ENCODE assay signal across 8 mouse cellular contexts in the genomic region with DNA sequence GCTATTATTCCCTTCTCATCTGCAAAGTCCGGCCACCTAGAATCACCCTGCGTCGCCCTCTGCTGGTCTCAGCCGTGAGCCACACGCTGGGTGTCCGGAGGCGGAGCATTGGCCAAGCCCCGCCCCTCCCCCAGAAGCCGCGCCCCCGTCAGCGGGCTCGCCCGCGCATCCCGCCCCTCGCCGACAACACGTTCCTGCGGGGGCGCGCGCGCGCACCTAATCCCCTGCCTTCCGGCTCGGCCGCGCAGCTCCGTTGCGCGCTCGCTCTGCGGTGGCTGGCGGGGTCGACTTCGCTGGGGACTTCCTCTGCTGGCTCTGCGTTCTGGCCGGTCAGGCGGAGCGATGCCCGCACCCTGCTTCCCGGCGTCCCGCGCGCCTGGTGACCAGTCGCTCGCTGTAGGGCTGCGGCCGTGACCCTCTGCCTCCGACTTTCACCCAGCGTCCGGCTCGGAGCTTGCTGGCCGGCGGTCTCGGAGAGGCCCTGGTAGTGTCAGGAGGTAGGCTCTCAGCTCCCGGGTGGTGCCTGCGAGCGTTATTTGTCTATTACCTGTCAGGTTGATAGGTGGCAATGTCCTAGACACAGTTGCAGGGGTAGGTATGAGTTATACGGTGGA. TPM values are rescaled to one million over a fixed set of nuclear protein-coding genes. Genes with fewer than 3 reads are reported as not detected.
DNase-seq lines count a peak whose midpoint lies in the region; ATAC-seq and TF ChIP-seq lines count a peak whose summit lies in the region.

A gene (plus strand): TSS at position 186 of the 614 bp plus-strand sequence.

- H3K9ac ChIP-seq in MEL (ENCODE audit: control insufficient read depth, low read depth, low read length, poor library complexity, severe bottlenecking): peak within 1 kb of the TSS; percentile 92
- peak within 1 kb of the TSS; percentile 76 for H3K9ac ChIP-seq in lung, postnatal 0 days (replicated peaks; ENCODE audit: low read depth)

- no peak for TF ChIP-seq EP300 in MEL (IDR thresholded peaks at IDR 0.05; ENCODE audit: low read depth in 1 of 2, low read length in 2 of 2)
- TF ChIP-seq EP300 in lung, postnatal 0 days (IDR thresholded peaks at IDR 0.05): no peak

- no peaks in the 10 kb centered on the region; a peak in 1 of 4 replicates for H3K36me3 ChIP-seq in MEL (ENCODE audit: control insufficient read depth in 1 of 2, insufficient read depth in 2 of 2, low read length in 2 of 2)
- H3K36me3 ChIP-seq in hindbrain, embryonic 10.5 days: peaks cover 6% of the 10 kb centered on the region; the same call in 1 of the 2 replicates
- H3K36me3 ChIP-seq in lung, postnatal 0 days (ENCODE audit: insufficient read depth, low read length): no peaks in the 10 kb centered on the region

- ATAC-seq in lung, postnatal 0 days: peak; percentile 95

- H3K79me2 ChIP-seq in MEL (ENCODE audit: control insufficient read depth, insufficient read depth, low read length, poor library complexity): peaks cover 3% of the 10 kb centered on the region; the same call in 1 of the 2 replicates

- peak within 1 kb of the TSS; percentile 47 for H3K27ac ChIP-seq in MEL (ENCODE audit: control insufficient read depth, low read depth, low read length)
- H3K27ac ChIP-seq in cerebellum, adult 2 months (ENCODE audit: insufficient read depth, low read length): peak within 1 kb of the TSS; percentile 36
- H3K27ac ChIP-seq in hindbrain, embryonic 10.5 days: peak within 1 kb of the TSS; percentile 92
- peak within 1 kb of the TSS; percentile 97 for H3K27ac ChIP-seq in lung, postnatal 0 days (ENCODE audit: low read length)

- no peaks in the 10 kb centered on the region for H3K27me3 ChIP-seq in MEL (ENCODE audit: control insufficient read depth in 1 of 2, insufficient read depth in 2 of 2, low read length in 2 of 2)
- no peaks in the 10 kb centered on the region for H3K27me3 ChIP-seq in cerebellum, adult 2 months (ENCODE audit: control insufficient read depth, insufficient read depth, low read length)
- no peaks in the 10 kb centered on the region for H3K27me3 ChIP-seq in hindbrain, embryonic 10.5 days (ENCODE audit: insufficient read depth, poor library complexity, severe bottlenecking)
- no peaks in the 10 kb centered on the region for H3K27me3 ChIP-seq in lung, postnatal 0 days (replicated peaks; ENCODE audit: insufficient read depth, low read length)

- DNase-seq in MEL (ENCODE audit: low read depth, low spot score): peak; percentile 92
- peak; percentile 93 to 95 for DNase-seq in cerebellum, adult 2 months
- DNase-seq in forelimb bud, embryonic 11.5 days (ENCODE audit: low read depth, low spot score): peak; percentile 89
- peak; percentile 93 for DNase-seq in hindbrain, embryonic 10.5 days (ENCODE audit: low spot score)
- DNase-seq in layer of hippocampus, adult 9-11 months: peak; percentile 90
- DNase-seq in lung, postnatal 0 days (ENCODE audit: low spot score): peak; percentile 94
- peak; percentile 91 for DNase-seq in ovary, postnatal 14 days (ENCODE audit: low spot score)
- DNase-seq in thymus, postnatal 14 days: peak; percentile 96

- H3K9me3 ChIP-seq in MEL (replicated peaks; ENCODE audit: insufficient read depth, low read length): no peaks in the 10 kb centered on the region
- H3K9me3 ChIP-seq in hindbrain, embryonic 10.5 days: no peaks in the 10 kb centered on the region
- no peaks in the 10 kb centered on the region for H3K9me3 ChIP-seq in lung, postnatal 0 days (ENCODE audit: low read length)

- peak; percentile 36 for TF ChIP-seq RAD21 in MEL (IDR thresholded peaks at IDR 0.05; ENCODE audit: low read depth, low read length)

- TF ChIP-seq CTCF in MEL (IDR thresholded peaks at IDR 0.05 in 2 of 3, conservative IDR thresholded peaks at IDR 0.05 in 1 of 3; ENCODE audit: control insufficient read depth in 1 of 3, insufficient read depth in 1 of 3, low read depth in 2 of 3, low read length in 3 of 3, poor library complexity in 1 of 3, severe bottlenecking in 1 of 3): peak; percentile 36 to 86 (median 69); a peak in 5 of 6 replicates
- peak; percentile 73 for TF ChIP-seq CTCF in cerebellum, adult 2 months (IDR thresholded peaks at IDR 0.05; ENCODE audit: borderline replicate concordance, insufficient read depth, low read depth, low read length)
- peak; percentile 85 for TF ChIP-seq CTCF in lung, postnatal 0 days (IDR thresholded peaks at IDR 0.05)

- H3K4me3 ChIP-seq in MEL (ENCODE audit: control insufficient read depth in 1 of 2, insufficient read depth in 1 of 2, low read depth in 2 of 2, low read length in 2 of 2): peak within 1 kb of the TSS; percentile 94 to 97
- peak within 1 kb of the TSS; percentile 68 for H3K4me3 ChIP-seq in cerebellum, adult 2 months (replicated peaks; ENCODE audit: insufficient read depth, low read depth, low read length)
- peak within 1 kb of the TSS; percentile 74 for H3K4me3 ChIP-seq in hindbrain, embryonic 10.5 days
- peak within 1 kb of the TSS; percentile 94 for H3K4me3 ChIP-seq in lung, postnatal 0 days (ENCODE audit: low read depth, low read length)

- peak within 1 kb of the TSS; percentile 67 for H3K4me2 ChIP-seq in lung, postnatal 0 days (replicated peaks; ENCODE audit: low read depth, low read length)

- H3K4me1 ChIP-seq in MEL (ENCODE audit: control insufficient read depth in 1 of 2, insufficient read depth in 2 of 2, low read length in 2 of 2): no peaks in the 10 kb centered on the region; a peak in 1 of 4 replicates
- H3K4me1 ChIP-seq in cerebellum, adult 2 months (ENCODE audit: control insufficient read depth, insufficient read depth, low read length): no peaks in the 10 kb centered on the region; the same call in 1 of the 2 replicates
- peaks cover 8% of the 10 kb centered on the region for H3K4me1 ChIP-seq in hindbrain, embryonic 10.5 days (replicated peaks)
- no peaks in the 10 kb centered on the region for H3K4me1 ChIP-seq in lung, postnatal 0 days (ENCODE audit: insufficient read depth, low read depth, low read length)

- peak; percentile 72 to 80; a peak in 2 of 4 replicates for TF ChIP-seq POLR2A in MEL (IDR thresholded peaks at IDR 0.05; ENCODE audit: control insufficient read depth in 1 of 2, insufficient read depth in 1 of 2, low read depth in 1 of 2, low read length in 2 of 2, poor library complexity in 1 of 2)
- peak; percentile 90 for TF ChIP-seq POLR2A in cerebellum, adult 2 months (IDR thresholded peaks at IDR 0.05; ENCODE audit: borderline replicate concordance, insufficient read depth, low read length)

- WGBS in cerebellum, adult 2 months: under 1% methylated on average over 62 of the region's 62 CpGs
- under 1% methylated on average over 62 of the region's 62 CpGs for whole genome bisulfite sequencing in hindbrain, embryonic 10.5 days
- under 1% methylated on average over 60 of the region's 62 CpGs for WGBS in lung, postnatal 0 days

TF ChIP-seq in MEL, 35 proteins besides CTCF, POLR2A, EP300 and RAD21 (continues in another document):
- TF ChIP-seq BHLHE40 (IDR thresholded peaks at IDR 0.05; ENCODE audit: borderline replicate concordance, low read depth, low read length) (no peak), USF2 (IDR thresholded peaks at IDR 0.05; ENCODE audit: borderline replicate concordance in 1 of 2, insufficient read depth in 1 of 2, low read depth in 1 of 2, low read length in 2 of 2) (no peak), USF1 (IDR thresholded peaks at IDR 0.05; ENCODE audit: low read depth, low read length) (no peak), MAX (IDR thresholded peaks at IDR 0.05; ENCODE audit: low read length) (no peak), NELFE (IDR thresholded peaks at IDR 0.05; ENCODE audit: low read depth, low read length) (peak; percentile 67), ZMIZ1 (IDR thresholded peaks at IDR 0.05; ENCODE audit: low read depth, low read length) (0 out of 2 replicates have a peak, but pooled peaks have one; percentile 40), SIN3A (IDR thresholded peaks at IDR 0.05; ENCODE audit: low read length) (no peak; the same call in 1 of the 2 replicates), HCFC1 (IDR thresholded peaks at IDR 0.05; ENCODE audit: low read depth, low read length) (peak; percentile 34), TAL1 (IDR thresholded peaks at IDR 0.05; ENCODE audit: low read length) (no peak), KAT2A (conservative IDR thresholded peaks at IDR 0.05; ENCODE audit: low read depth, low read length) (no peak), MAFK (IDR thresholded peaks at IDR 0.05; ENCODE audit: borderline replicate concordance, low read depth, low read length) (no peak), NRF1 (IDR thresholded peaks at IDR 0.05; ENCODE audit: insufficient read depth, low read depth, low read length, poor library complexity, severe bottlenecking) (peak; percentile 66), SMC3 (IDR thresholded peaks at IDR 0.05; ENCODE audit: low read depth, low read length) (peak; percentile 55), CHD1 (IDR thresholded peaks at IDR 0.05; ENCODE audit: low read depth, low read length) (no peak), MAZ (IDR thresholded peaks at IDR 0.05; ENCODE audit: low read depth, low read length) (no peak), MEF2A (IDR thresholded peaks at IDR 0.05; ENCODE audit: extremely low read depth, insufficient replicate concordance, low read depth, low read length, poor library complexity, severe bottlenecking) (no peak), MYB (IDR thresholded peaks at IDR 0.05; ENCODE audit: low read depth, low read length) (no peak), POLR2AphosphoS5 (IDR thresholded peaks at IDR 0.05; ENCODE audit: borderline replicate concordance, low read depth, low read length) (no peak), ELF1 (IDR thresholded peaks at IDR 0.05; ENCODE audit: low read depth, low read length) (no peak), E2F4 (IDR thresholded peaks at IDR 0.05; ENCODE audit: borderline replicate concordance, low read depth, low read length) (no peak), RCOR1 (IDR thresholded peaks at IDR 0.05; ENCODE audit: low read depth, low read length) (no peak), UBTF (IDR thresholded peaks at IDR 0.05; ENCODE audit: borderline replicate concordance, insufficient read depth, low read depth, low read length) (no peak), ZNF384 (IDR thresholded peaks at IDR 0.05; ENCODE audit: low read depth, low read length) (no peak), CHD2 (IDR thresholded peaks at IDR 0.05; ENCODE audit: low read length) (no peak), TCF12 (IDR thresholded peaks at IDR 0.05; ENCODE audit: low read depth, low read length) (0 out of 2 replicates have a peak, but pooled peaks have one; percentile 18), ZKSCAN1 (IDR thresholded peaks at IDR 0.05; ENCODE audit: low read depth, low read length) (no peak)

RNA-seq across cellular contexts. Expression of the gene that starts here (rescaled TPM):
- total RNA-seq in MEL (2012; rRNA removed): 7.2 and 7.6 TPM in 2 replicates
- 10 to 100 TPM in 1 of 2 experiments, 1 to 10 TPM in 1; 7.5 to 64.5 TPM for polyA plus RNA-seq in MEL (2012; ENCODE audit: insufficient read depth in 1 of 2, insufficient read length in 2 of 2, low read depth in 1 of 2, low replicate concordance in 2 of 2, missing spikeins in 1 of 2)
- polyA plus RNA-seq in cerebellum, adult 2 months (2012; rRNA removed): 7.6 and 8.8 TPM in 2 replicates
- 6.3 and 8.2 TPM in 2 replicates for polyA plus RNA-seq in hindbrain, embryonic 10.5 days (2016; fragmentation: Nextera tagmentation; extraction: Ambion mirVana)
- 17.3 and 19.9 TPM in 2 replicates for polyA plus RNA-seq in lung, postnatal 0 days (2015; fragmentation: Nextera tagmentation; extraction: Ambion mirVana)

Comparison
In these comparisons a context has a peak if more than half of its experiments do, and no peak if none do; other contexts are left out.
1. Peak in every context shown above with its lines: DNase-seq, ATAC-seq, H3K4me3 ChIP-seq and H3K27ac ChIP-seq.
2. H3K27ac ChIP-seq: peak in every context shown above with its lines; median percentile 97 in lung, postnatal 0 days; 92 in hindbrain, embryonic 10.5 days; 47 in MEL; 36 in cerebellum, adult 2 months.